In genomic region chr2:173238522-173238921, GRCm38 (mm10) we compare ENCODE assay signal across 14 mouse cellular contexts. TPM values are rescaled to one million over a fixed set of nuclear protein-coding genes. Genes with fewer than 3 reads are reported as not detected.
DNase-seq lines count a peak whose midpoint lies in the region; ATAC-seq and TF ChIP-seq lines count a peak whose summit lies in the region.
"Had no signal": no experiment of that assay in that cellular context is flagged by ENCODE, and none has a peak within 500 bp of the region (broad histone marks: within the 10 kb centered on the region; RNA-seq: fewer than 3 reads in every experiment).

No protein-coding gene starts in this region.

- no peak for TF ChIP-seq CTCF in E14TG2a.4 (conservative IDR thresholded peaks at IDR 0.05; ENCODE audit: low read length)

- 31% methylated on average over 14 of the region's 14 CpGs for WGBS in heart, embryonic 13.5 days
- WGBS in embryonic facial prominence, embryonic 13.5 days = 16% methylated on average over 14 of the region's 14 CpGs
- 38% methylated on average over 14 of the region's 14 CpGs for WGBS in intestine, embryonic 15.5 days
- 44% methylated on average over 14 of the region's 14 CpGs for WGBS in liver, embryonic 11.5 days

- peaks cover 85% of the 10 kb centered on the region for H3K4me1 ChIP-seq in heart, embryonic 13.5 days
- peaks cover 95% of the 10 kb centered on the region for H3K4me1 ChIP-seq in E14TG2a.4 (replicated peaks; ENCODE audit: low read depth, low read length)
- peaks cover 78% of the 10 kb centered on the region for H3K4me1 ChIP-seq in embryonic facial prominence, embryonic 13.5 days
- peaks cover 68% of the 10 kb centered on the region for H3K4me1 ChIP-seq in intestine, embryonic 15.5 days (replicated peaks)
- no peaks in the 10 kb centered on the region; the same call in none of the 2 replicates for H3K4me1 ChIP-seq in liver, embryonic 11.5 days (replicated peaks; ENCODE audit: control insufficient read depth, insufficient read depth, low read length)

- H3K36me3 ChIP-seq in heart, embryonic 13.5 days = peaks cover 4% of the 10 kb centered on the region
- H3K36me3 ChIP-seq in E14TG2a.4 (ENCODE audit: insufficient read depth, low read length) = peaks cover 15% of the 10 kb centered on the region
- H3K36me3 ChIP-seq in embryonic facial prominence, embryonic 13.5 days = peaks cover 15% of the 10 kb centered on the region
- H3K36me3 ChIP-seq in intestine, embryonic 15.5 days = peaks cover 2% of the 10 kb centered on the region; the same call in 1 of the 2 replicates
- no peaks in the 10 kb centered on the region for H3K36me3 ChIP-seq in liver, embryonic 11.5 days (ENCODE audit: control insufficient read depth, insufficient read depth, low read length)

- intact Hi-C loops in left cerebral cortex, postnatal 10 days (cut with DNase I) = no loop called here

- no peak overlapping the region for H3K4me2 ChIP-seq in heart, embryonic 13.5 days
- no peak overlapping the region for H3K4me2 ChIP-seq in embryonic facial prominence, embryonic 13.5 days
- no peak overlapping the region for H3K4me2 ChIP-seq in intestine, embryonic 15.5 days (replicated peaks)
- H3K4me2 ChIP-seq in liver, embryonic 11.5 days = no peak overlapping the region

- no peak overlapping the region for H3K4me3 ChIP-seq in heart, embryonic 13.5 days
- peak overlapping the region; percentile 70 for H3K4me3 ChIP-seq in E14TG2a.4 (replicated peaks; ENCODE audit: low read length)
- H3K4me3 ChIP-seq in embryonic facial prominence, embryonic 13.5 days = no peak overlapping the region
- H3K4me3 ChIP-seq in intestine, embryonic 15.5 days (replicated peaks) = no peak overlapping the region
- no peak overlapping the region for H3K4me3 ChIP-seq in liver, embryonic 11.5 days (ENCODE audit: low read depth, low read length)
- H3K4me3 ChIP-seq: myocyte had no signal

- H3K27me3 ChIP-seq in heart, embryonic 13.5 days (replicated peaks) = no peaks in the 10 kb centered on the region
- no peaks in the 10 kb centered on the region for H3K27me3 ChIP-seq in E14TG2a.4 (ENCODE audit: insufficient read depth, low read length)
- H3K27me3 ChIP-seq in embryonic facial prominence, embryonic 13.5 days = no peaks in the 10 kb centered on the region
- no peaks in the 10 kb centered on the region for H3K27me3 ChIP-seq in intestine, embryonic 15.5 days (replicated peaks)
- H3K27me3 ChIP-seq in liver, embryonic 11.5 days (replicated peaks; ENCODE audit: control insufficient read depth, insufficient read depth, low read length) = no peaks in the 10 kb centered on the region

- H3K27ac ChIP-seq in heart, embryonic 13.5 days (replicated peaks) = 0 out of 2 replicates have a peak overlapping the region, but pooled peaks have one; percentile 13
- no peak overlapping the region for H3K27ac ChIP-seq in embryonic facial prominence, embryonic 13.5 days
- 0 out of 2 replicates have a peak overlapping the region, but pooled peaks have one; percentile 82 for H3K27ac ChIP-seq in intestine, embryonic 15.5 days
- no peak overlapping the region for H3K27ac ChIP-seq in liver, embryonic 11.5 days (ENCODE audit: low read depth, low read length)
- H3K27ac ChIP-seq: stomach, postnatal 0 days had no signal

- no peaks in the 10 kb centered on the region for H3K9me3 ChIP-seq in heart, embryonic 13.5 days
- H3K9me3 ChIP-seq in E14TG2a.4 (ENCODE audit: low read length) = no peaks in the 10 kb centered on the region
- H3K9me3 ChIP-seq in embryonic facial prominence, embryonic 13.5 days = no peaks in the 10 kb centered on the region
- no peaks in the 10 kb centered on the region for H3K9me3 ChIP-seq in intestine, embryonic 15.5 days
- no peaks in the 10 kb centered on the region for H3K9me3 ChIP-seq in liver, embryonic 11.5 days (ENCODE audit: control insufficient read depth, low read length)

- H3K9ac ChIP-seq in heart, embryonic 13.5 days = peak overlapping the region; percentile 57
- H3K9ac ChIP-seq in embryonic facial prominence, embryonic 13.5 days = peak overlapping the region; percentile 27; the same call in 1 of the 2 replicates
- no peak overlapping the region for H3K9ac ChIP-seq in intestine, embryonic 15.5 days
- H3K9ac ChIP-seq in liver, embryonic 11.5 days (ENCODE audit: low read depth, low read length) = no peak overlapping the region

- ATAC-seq in heart, embryonic 13.5 days (ENCODE audit: extremely low read depth, insufficient number of reproducible peaks, low FRiP score, low TSS enrichment) = no peak
- no peak for ATAC-seq in embryonic facial prominence, embryonic 13.5 days (ENCODE audit: insufficient number of reproducible peaks, insufficient read depth, low FRiP score, low TSS enrichment, low read depth)
- no peak for ATAC-seq in intestine, embryonic 15.5 days
- ATAC-seq in liver, embryonic 11.5 days (replicated peaks; ENCODE audit: low FRiP score) = no peak

- DNase-seq in heart, postnatal 4 days = no peak
- no peak for DNase-seq in liver, embryonic 11.5 days (ENCODE audit: low spot score)
- DNase-seq in thymus, postnatal 4 days = no peak
- no peak for DNase-seq in left cerebral cortex, postnatal 10 days (ENCODE audit: extremely low spot score in 1 of 2, low spot score in 2 of 2)
- DNase-seq: cerebellum, postnatal 25 days; kidney, adult 18-20 months; lung, adult 18-20 months; right cerebral cortex, postnatal 14 days had no signal

RNA-seq across cellular contexts. Expression of gene Zbp1, which starts 19.8 kb away (rescaled TPM):
- polyA plus RNA-seq in heart, embryonic 13.5 days (2015; fragmentation: Nextera tagmentation; extraction: Ambion mirVana) = 0.33 and 0.57 TPM in 2 replicates
- total RNA-seq in heart, postnatal 4 days (2021) = under 1 TPM in 1 of 2 experiments, not detected in 1; 0.14 TPM
- 0.13 TPM in 1 of 2 replicates, not detected in the other for polyA plus RNA-seq in embryonic facial prominence, embryonic 13.5 days (2015; fragmentation: Nextera tagmentation; extraction: Ambion mirVana)
- 0.55 and 0.95 TPM in 2 replicates for polyA plus RNA-seq in intestine, embryonic 15.5 days (2015; fragmentation: Nextera tagmentation; extraction: Ambion mirVana)
- not detected in 2 replicates for polyA plus RNA-seq in liver, embryonic 11.5 days (2014; fragmentation: Nextera tagmentation; extraction: Ambion mirVana)
- under 1 TPM in 1 of 2 experiments, not detected in 1; 0.12 TPM for total RNA-seq in left cerebral cortex, postnatal 10 days (2021)

RNA-seq across cellular contexts. Expression of gene Pmepa1, which starts 37.8 kb away (rescaled TPM):
- polyA plus RNA-seq in heart, embryonic 13.5 days (2015; fragmentation: Nextera tagmentation; extraction: Ambion mirVana) = 3.4 TPM in 2 replicates
- total RNA-seq in heart, postnatal 4 days (2021) = 10 to 100 TPM; 53.5 to 57.3 TPM
- 6.3 and 7.3 TPM in 2 replicates for polyA plus RNA-seq in embryonic facial prominence, embryonic 13.5 days (2015; fragmentation: Nextera tagmentation; extraction: Ambion mirVana)
- 5.6 and 5.9 TPM in 2 replicates for polyA plus RNA-seq in intestine, embryonic 15.5 days (2015; fragmentation: Nextera tagmentation; extraction: Ambion mirVana)
- 0.95 and 1.2 TPM in 2 replicates for polyA plus RNA-seq in liver, embryonic 11.5 days (2014; fragmentation: Nextera tagmentation; extraction: Ambion mirVana)
- total RNA-seq in left cerebral cortex, postnatal 10 days (2021) = 10 to 100 TPM; 40.5 to 44.0 TPM

Comparison
In these comparisons a context has a peak if more than half of its experiments do, and no peak if none do; other contexts are left out.
1. H3K27ac ChIP-seq: peak in heart, embryonic 13.5 days (single experiment) and intestine, embryonic 15.5 days (single experiment); none in embryonic facial prominence, embryonic 13.5 days (single experiment) and liver, embryonic 11.5 days (single experiment).
2. H3K9ac ChIP-seq: peak in heart, embryonic 13.5 days (single experiment) and embryonic facial prominence, embryonic 13.5 days (single experiment); none in intestine, embryonic 15.5 days (single experiment) and liver, embryonic 11.5 days (single experiment).